Mouse (Mus musculus) intestine, embryonic 14.5 days (tissue): ENCODE data around the gene Mrtfb. TPM values are rescaled to one million over a fixed set of nuclear protein-coding genes. Genes with fewer than 3 reads are reported as not detected.

Experiments used
- ATAC-seq: fragments of 200-750 bp; cut with Nextera tagmentation; replicated peaks from 2 replicates; pipeline ENCODE4 v1.8.0; 2017; ENCODE audit warnings: low read depth, moderate number of reproducible peaks, moderate TSS enrichment, moderate library complexity; ENCODE audit not compliant: low FRiP score, low TSS enrichment
- DNase-seq: peaks from one replicate; pipeline ENCODE4 v3.0.0-alpha.2; 2018; ENCODE audit warnings: low spot score
- H3K27ac ChIP-seq: fragments of 300-500 bp; sonication (generic); 2 replicates; pipeline ENCODE4 v1.5.1; 2014; ENCODE audit warnings: low read depth, mild to moderate bottlenecking, control low read depth
- H3K27me3 ChIP-seq: fragments of 300-500 bp; sonication (generic); replicated peaks from 2 replicates; pipeline ENCODE4 v1.6.1; 2014; ENCODE audit warnings: low read length, control low read depth; ENCODE audit not compliant: control insufficient read depth, insufficient read depth
- H3K36me3 ChIP-seq: fragments of 300-500 bp; sonication (generic); 2 replicates; pipeline ENCODE4 v1.6.1; 2014; ENCODE audit warnings: low read length, control low read depth; ENCODE audit not compliant: control insufficient read depth, insufficient read depth
- H3K4me1 ChIP-seq: fragments of 300-500 bp; sonication (generic); replicated peaks from 2 replicates; pipeline ENCODE4 v1.6.1; 2014; ENCODE audit warnings: low read length, control low read depth, mixed read lengths; ENCODE audit not compliant: control insufficient read depth, insufficient read depth
- H3K4me2 ChIP-seq: fragments of 300-500 bp; sonication (generic); 2 replicates; pipeline ENCODE4 v1.6.1; 2014; ENCODE audit warnings: low read length
- H3K4me3 ChIP-seq: fragments of 300-500 bp; sonication (generic); 2 replicates; pipeline ENCODE4 v1.5.1; 2014; ENCODE audit warnings: low read depth, low read length, control low read depth, mixed read lengths
- H3K9ac ChIP-seq: fragments of 300-500 bp; sonication (generic); 2 replicates; pipeline ENCODE4 v1.6.1; 2014; ENCODE audit warnings: mild to moderate bottlenecking, low read length
- H3K9me3 ChIP-seq: fragments of 300-500 bp; sonication (generic); 2 replicates; pipeline ENCODE4 v1.6.1; 2016; ENCODE audit warnings: low read length, control low read depth; ENCODE audit not compliant: control insufficient read depth
- WGBS: fragments of 180-500 bp; shearing (Covaris S2); extraction: QIAGEN DNeasy Blood & Tissue Kit; methylation state at CpG from one replicate; pipeline ENCODE4 v1.1.7; 2014; 5-methylcytosine and 5-hydroxymethylcytosine counted together
- polyA plus RNA-seq: library from polyadenylated mRNA; unstranded; fragments of >200 nt; fragmentation: Nextera tagmentation; extraction: Ambion mirVana; gene quantifications from 2 replicates; pipeline ENCODE4 v1.2.1, GENCODE M21; 2014

The Mrtfb gene
- polyA plus RNA-seq, 1 experiment from 2014 or later = 33.0 TPM

DNA sequence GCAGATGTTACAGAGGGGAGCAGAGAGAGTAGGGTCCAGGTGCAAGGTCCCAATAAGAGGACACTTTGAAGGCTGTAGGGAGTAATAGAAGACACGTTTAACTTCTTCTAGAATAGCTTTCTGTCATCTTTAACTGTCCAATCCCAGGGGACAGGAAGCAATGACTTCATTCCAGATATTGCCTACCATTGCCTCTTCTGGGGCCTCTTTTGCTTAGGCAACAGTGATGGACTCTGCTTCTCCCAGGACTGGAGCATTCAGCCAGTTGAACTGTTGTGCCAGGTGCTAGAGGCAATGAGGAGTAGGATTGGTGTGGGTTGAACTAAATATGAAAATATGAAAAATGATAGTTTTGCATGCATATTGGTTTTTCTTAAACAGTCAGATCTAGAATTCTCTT, 41.6 kb downstream of the Mrtfb start:
- Histone ChIP-seq H3K9me3 (no peaks in the 10 kb centered on the region), H3K9ac (no peak overlapping the region), H3K4me3 (no peak overlapping the region), H3K27me3 (no peaks in the 10 kb centered on the region), H3K4me1 (no peaks in the 10 kb centered on the region), H3K27ac (no peak overlapping the region), H3K4me2 (no peak overlapping the region), H3K36me3 (0 out of 2 replicates have a peak, but pooled peaks cover 5% of the 10 kb centered on the region)
- WGBS = 50% methylated on average over 1 of the region's 1 CpGs
- ATAC-seq (no peak), DNase-seq (no peak)

DNA sequence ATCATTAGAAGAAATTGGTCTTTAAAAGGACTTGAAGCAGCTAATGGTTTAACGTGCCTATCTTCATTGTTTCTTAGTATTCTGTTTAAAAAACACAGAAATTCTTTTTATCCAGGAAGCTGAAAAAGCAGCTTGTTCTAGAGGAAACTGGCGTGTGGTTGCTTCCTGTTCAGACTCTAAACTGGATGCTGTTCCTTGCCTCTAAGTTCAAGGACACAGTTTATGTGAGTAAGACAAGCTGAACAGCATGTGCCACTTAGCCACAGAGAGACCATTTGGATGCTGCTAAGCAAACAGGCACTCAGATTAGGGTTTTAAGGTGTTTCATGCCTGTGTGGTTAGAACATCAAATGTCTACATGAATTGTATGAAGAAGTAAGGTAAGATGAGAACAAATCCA, 42.7 kb downstream of the Mrtfb start:
- Histone ChIP-seq H3K9me3 (no peaks in the 10 kb centered on the region), H3K4me2 (no peak overlapping the region), H3K36me3 (0 out of 2 replicates have a peak, but pooled peaks cover 5% of the 10 kb centered on the region), H3K4me1 (no peaks in the 10 kb centered on the region), H3K27me3 (no peaks in the 10 kb centered on the region), H3K4me3 (no peak overlapping the region), H3K27ac (no peak overlapping the region), H3K9ac (no peak overlapping the region)
- ATAC-seq (no peak), DNase-seq (no peak)
- WGBS = 71% methylated on average over 2 of the region's 2 CpGs

GRCm38 (mm10) chr16:13306065-13306695, 49.9 kb downstream of the Mrtfb start:
- no peaks in the 10 kb centered on the region for H3K4me1 ChIP-seq
- ATAC-seq (no peak), DNase-seq (no peak)
- H3K36me3 ChIP-seq = no peaks in the 10 kb centered on the region; the same call in 1 of the 2 replicates
- no peak overlapping the region for H3K27ac ChIP-seq
- no peaks in the 10 kb centered on the region for H3K27me3 ChIP-seq
- 78% methylated on average over 3 of the region's 3 CpGs for WGBS
- no peaks in the 10 kb centered on the region for H3K9me3 ChIP-seq
- H3K4me3 ChIP-seq = no peak overlapping the region
- H3K9ac ChIP-seq = no peak overlapping the region
- H3K4me2 ChIP-seq = no peak overlapping the region

DNA sequence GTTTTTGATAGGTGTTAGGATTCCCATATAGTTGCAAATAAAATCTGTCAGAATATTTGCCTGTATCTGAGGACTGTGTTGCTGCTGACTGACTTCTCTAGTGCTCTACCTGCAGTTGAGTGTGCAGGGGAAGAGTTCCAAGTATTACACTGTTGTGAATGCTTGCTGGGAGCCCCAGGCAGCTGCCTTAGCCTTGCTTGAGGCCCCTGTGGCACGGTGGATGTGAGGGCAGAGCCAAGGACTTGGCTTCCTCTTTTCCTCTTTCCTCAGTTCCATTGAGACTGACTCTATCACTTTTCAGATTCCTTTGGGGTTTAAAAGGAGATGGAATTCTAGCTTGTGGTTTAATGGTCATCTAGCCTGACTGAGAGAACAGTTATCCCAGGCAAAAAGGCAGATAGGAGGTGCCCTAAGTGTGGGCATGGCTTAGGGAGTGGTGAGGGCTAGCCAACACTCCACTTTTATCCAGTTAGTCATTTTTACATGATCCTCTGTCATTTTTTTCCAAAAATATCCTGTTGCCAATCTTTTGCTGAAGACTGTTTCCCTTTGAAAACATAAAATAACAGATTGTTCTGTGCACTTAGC, 53.9 kb downstream of the Mrtfb start:
- 77% methylated on average over 1 of the region's 1 CpGs for WGBS
- no peak for ATAC-seq
- Histone ChIP-seq H3K27ac (no peak overlapping the region), H3K27me3 (no peaks in the 10 kb centered on the region), H3K4me3 (no peak overlapping the region), H3K4me1 (no peaks in the 10 kb centered on the region), H3K36me3 (no peaks in the 10 kb centered on the region; the same call in 1 of the 2 replicates), H3K9me3 (no peaks in the 10 kb centered on the region), H3K9ac (no peak overlapping the region), H3K4me2 (no peak overlapping the region)
- DNase-seq = no peak

DNA sequence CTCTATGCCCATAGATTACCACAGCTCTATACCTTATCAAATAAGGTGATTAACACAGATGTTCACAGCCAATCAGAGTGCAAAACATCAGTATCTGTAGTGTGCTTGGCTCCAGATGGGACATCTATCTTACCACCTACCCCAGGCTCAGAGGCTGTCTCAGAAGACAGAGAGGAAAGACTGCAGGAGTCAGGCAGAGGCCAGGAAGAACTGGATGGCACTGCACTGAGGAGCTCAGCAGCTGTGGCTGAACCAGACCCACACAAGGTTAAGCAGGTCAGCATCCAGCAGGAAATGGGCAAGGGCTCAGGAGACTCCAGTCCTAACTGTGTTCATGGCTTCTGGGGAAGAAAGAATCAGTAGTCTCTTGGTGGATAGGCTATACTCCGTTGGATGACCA, 55.1 kb downstream of the Mrtfb start:
- Histone ChIP-seq H3K9me3 (no peaks in the 10 kb centered on the region), H3K9ac (no peak overlapping the region), H3K4me3 (no peak overlapping the region), H3K4me2 (no peak overlapping the region), H3K4me1 (no peaks in the 10 kb centered on the region), H3K27ac (no peak overlapping the region), H3K36me3 (no peaks in the 10 kb centered on the region; the same call in 1 of the 2 replicates), H3K27me3 (no peaks in the 10 kb centered on the region)
- 79% methylated on average over 1 of the region's 1 CpGs for WGBS
- DNase-seq (no peak), ATAC-seq (no peak)

GRCm38 (mm10) chr16:13313096-13313719, 56.9 kb downstream of the Mrtfb start:
- Histone ChIP-seq H3K9me3 (no peaks in the 10 kb centered on the region), H3K27me3 (no peaks in the 10 kb centered on the region), H3K27ac (no peak overlapping the region), H3K9ac (no peak overlapping the region), H3K4me1 (no peaks in the 10 kb centered on the region), H3K36me3 (no peaks in the 10 kb centered on the region; the same call in 1 of the 2 replicates), H3K4me2 (no peak overlapping the region), H3K4me3 (no peak overlapping the region)
- WGBS = 81% methylated on average over 5 of the region's 5 CpGs
- ATAC-seq = no peak
- no peak for DNase-seq

- WGBS = 34% methylated on average over 6 of the region's 6 CpGs
- Histone ChIP-seq H3K4me1 (no peaks in the 10 kb centered on the region; the same call in 1 of the 2 replicates), H3K9ac (no peak overlapping the region), H3K27me3 (no peaks in the 10 kb centered on the region), H3K9me3 (no peaks in the 10 kb centered on the region), H3K4me2 (no peak overlapping the region), H3K27ac (no peak overlapping the region), H3K4me3 (no peak overlapping the region), H3K36me3 (peaks cover 20% of the 10 kb centered on the region)
- no peak for ATAC-seq
- no peak for DNase-seq
Observed at GRCm38 (mm10) chr16:13323751-13324150, 67.5 kb downstream of the Mrtfb start.

DNA sequence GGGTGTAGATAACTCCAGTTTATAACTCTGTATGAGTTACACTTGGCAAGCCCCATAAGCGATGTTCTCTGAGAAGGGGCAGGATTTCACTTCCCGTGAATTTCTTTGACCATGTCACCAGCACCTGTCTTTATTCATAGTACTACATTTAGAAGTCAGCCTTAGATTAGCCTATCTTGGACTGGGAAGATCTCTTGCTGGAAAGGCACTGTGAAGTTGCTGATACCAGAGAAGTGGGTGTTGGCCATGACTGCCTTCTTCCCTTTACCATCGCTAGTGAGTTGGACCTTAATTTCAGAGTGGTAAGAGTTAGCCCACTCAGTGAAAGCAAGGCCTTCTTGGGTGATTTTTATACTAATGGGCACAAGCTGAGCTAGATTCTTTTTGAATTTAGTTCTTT, 70.3 kb downstream of the Mrtfb start:
- ATAC-seq = no peak
- H3K4me2 ChIP-seq = no peak overlapping the region

More for the DNA sequence above, 70.3 kb downstream of the Mrtfb start:
- no peak for DNase-seq
- WGBS = 93% methylated on average over 3 of the region's 3 CpGs
- Histone ChIP-seq H3K27me3 (no peaks in the 10 kb centered on the region), H3K9ac (no peak overlapping the region), H3K4me3 (no peak overlapping the region), H3K9me3 (no peaks in the 10 kb centered on the region), H3K27ac (no peak overlapping the region), H3K4me1 (peaks cover 2% of the 10 kb centered on the region), H3K36me3 (peaks cover 21% of the 10 kb centered on the region)
